Mouse (Mus musculus) left cerebral cortex, adult 2 months (tissue): ENCODE results near the gene Mtch1. TPM values are rescaled to one million over a fixed set of nuclear protein-coding genes. Genes with fewer than 3 reads are reported as not detected.

ENCODE experiments used
- DNase-seq, 2 experiments: peaks; one replicate each; pipeline ENCODE4 v3.0.0; 2021 to 2022; ENCODE audit warnings: low spot score in 2 of 2, mixed read lengths in 1 of 2; ENCODE audit errors: extremely low spot score in 1 of 2
- H3K27ac ChIP-seq: fragments of 200-600 bp; 2 replicates; pipeline ENCODE4 v1.8.1; 2022
- H3K4me3 ChIP-seq: fragments of 200-600 bp; 2 replicates; pipeline ENCODE4 v1.8.1; 2022
- CTCF ChIP-seq: fragments of 200-600 bp; IDR thresholded peaks from 2 replicates; pipeline ENCODE4 v1.8.1; 2022; ENCODE audit warnings: antibody characterized with exemption, mild to moderate bottlenecking, moderate library complexity
- intact Hi-C: fragments of 180-260 bp; cut with DNase I; formaldehyde crosslinking; loops from one replicate; pipeline ENCODE4 v1.15.1; 2025
- total RNA-seq, 2 experiments: library from RNA; stranded (reverse); gene quantifications; 2 replicates each; pipeline ENCODE4 v1.2.3; 2021

The Mtch1 gene
- total RNA-seq, 2 experiments from 2014 or later, result 537 to 552 TPM

GRCm38 (mm10) chr17:29301421-29301820 lies 46.3 kb downstream of the Mtch1 start:
- intact Hi-C loops, result no loop called here
- no peak for DNase-seq
- H3K27ac ChIP-seq, result peak overlapping the region; percentile 61

DNA sequence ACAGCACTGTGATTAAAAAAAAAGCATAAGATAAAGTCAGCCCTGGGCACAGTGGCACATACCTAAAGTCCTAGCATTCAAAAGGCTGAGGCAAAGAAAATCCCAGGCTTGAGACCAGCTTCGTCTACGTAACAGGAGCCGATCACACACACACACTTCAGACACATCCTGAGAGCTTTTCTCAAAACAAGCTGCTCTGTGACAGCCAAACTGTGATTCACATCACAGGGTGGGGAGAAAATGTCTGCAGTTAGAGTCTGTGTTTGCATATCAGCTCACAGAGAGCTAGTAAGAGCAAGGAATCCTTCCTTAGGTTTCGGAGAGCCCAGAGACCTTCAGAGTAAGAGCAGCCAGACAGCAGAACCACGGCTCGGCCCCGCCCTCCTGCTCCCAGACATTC lies 46.8 kb downstream of the Mtch1 start:
- no peak for TF ChIP-seq CTCF
- intact Hi-C loops, result no loop called here
- DNase-seq, result no peak
- Histone ChIP-seq H3K27ac (peak overlapping the region; percentile 61), H3K4me3 (no peak overlapping the region)

More at GRCm38 (mm10) chr17:29301421-29301820, 46.3 kb downstream of the Mtch1 start:
- no peak overlapping the region for H3K4me3 ChIP-seq
- TF ChIP-seq CTCF, result no peak

GRCm38 (mm10) chr17:29299282-29299681 lies 48.5 kb downstream of the Mtch1 start:
- TF ChIP-seq CTCF, result no peak
- intact Hi-C loops, result no loop called here
- H3K27ac ChIP-seq, result no peak overlapping the region
- DNase-seq, result no peak
- no peak overlapping the region for H3K4me3 ChIP-seq

DNA sequence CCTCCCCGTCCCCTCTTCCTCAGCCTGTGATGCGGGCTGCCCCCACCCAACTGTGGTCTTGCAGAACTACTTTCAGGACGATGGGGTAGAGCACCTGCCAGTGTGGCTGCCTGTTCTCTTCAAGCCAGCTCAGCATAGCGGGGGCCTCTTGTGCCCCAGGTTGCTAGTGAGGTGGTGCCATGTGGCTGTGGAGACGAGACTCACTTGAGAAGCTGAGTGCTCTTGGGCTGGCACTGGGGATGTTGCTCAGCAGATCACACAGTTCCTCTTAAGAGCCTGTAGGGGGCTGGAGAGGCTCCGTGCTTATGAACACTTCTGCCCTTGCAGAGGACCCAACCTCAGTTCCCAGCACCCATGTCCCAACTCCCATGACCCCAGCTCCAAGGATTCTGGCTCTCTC lies 49.9 kb downstream of the Mtch1 start:
- no peak overlapping the region for H3K4me3 ChIP-seq
- DNase-seq, result no peak
- H3K27ac ChIP-seq, result no peak overlapping the region
- intact Hi-C loops, result no loop called here
- peak; percentile 9; the same call in 1 of the 2 replicates for TF ChIP-seq CTCF

DNA sequence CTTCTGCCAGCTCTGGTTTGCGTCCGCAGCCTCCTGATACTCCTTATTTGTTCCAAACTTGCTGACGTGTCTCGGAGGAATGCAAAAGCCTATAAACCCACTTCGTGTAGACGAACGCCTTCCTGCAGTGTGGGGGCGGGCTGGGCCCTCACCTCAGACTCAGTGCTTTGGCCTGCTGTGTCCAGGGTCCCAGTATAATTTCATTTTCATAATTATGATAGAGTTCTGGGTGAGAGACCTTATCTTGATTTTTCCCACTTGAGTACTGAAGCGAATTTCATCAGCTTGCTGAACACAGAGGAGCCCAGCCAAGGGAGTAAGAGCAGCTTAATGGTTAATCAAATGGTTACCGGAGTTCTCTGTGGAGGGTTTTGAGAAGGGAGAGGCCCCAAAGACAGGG lies 50.4 kb downstream of the Mtch1 start:
- no peak for TF ChIP-seq CTCF
- H3K27ac ChIP-seq, result no peak overlapping the region
- no peak overlapping the region for H3K4me3 ChIP-seq
- DNase-seq, result no peak
- intact Hi-C loops, result no loop called here

- no peak for DNase-seq
- Histone ChIP-seq H3K4me3 (no peak overlapping the region), H3K27ac (no peak overlapping the region)
- TF ChIP-seq CTCF, result no peak
- intact Hi-C loops, result no loop called here
Observed at GRCm38 (mm10) chr17:29295835-29296234, 51.9 kb downstream of the Mtch1 start.

DNA sequence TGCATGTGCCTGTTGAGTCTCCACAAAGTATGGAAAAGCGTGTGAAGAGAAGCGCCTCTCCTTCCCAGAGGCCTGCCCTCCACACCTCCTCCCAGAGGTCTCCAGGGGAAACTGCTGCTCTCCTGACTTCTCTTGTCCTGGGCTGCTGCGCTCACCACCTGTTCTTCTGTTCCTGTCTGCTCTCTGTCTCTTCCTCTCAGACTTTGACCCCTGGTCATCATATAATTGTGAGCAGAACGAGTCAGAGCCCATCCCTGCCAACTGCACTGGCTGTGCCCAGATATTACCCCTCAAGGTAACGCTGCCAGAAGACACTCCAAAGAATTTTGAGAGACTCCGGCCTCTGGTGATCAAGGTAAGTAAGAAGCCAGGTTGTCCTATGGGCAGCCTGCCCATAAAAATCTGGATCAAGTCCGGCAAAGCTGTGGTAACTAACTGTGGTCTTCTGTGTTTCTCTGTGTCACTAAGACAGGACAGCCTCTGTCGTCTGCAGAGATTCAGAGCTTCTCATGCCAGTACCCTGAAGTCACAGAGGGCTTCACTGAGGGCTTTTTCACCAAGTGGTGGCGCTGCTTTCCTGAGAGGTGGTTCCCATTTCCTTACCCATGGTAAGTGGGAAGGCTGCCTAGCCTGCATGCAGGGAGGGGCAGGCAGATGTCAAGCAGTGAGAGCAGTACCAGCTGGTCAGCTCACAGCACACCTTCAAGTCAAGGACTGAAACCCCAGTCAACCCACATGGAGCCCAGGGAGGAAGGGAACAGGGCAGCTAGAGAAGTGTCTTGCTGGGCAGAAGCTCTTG lies 53.7 kb downstream of the Mtch1 start:
- Histone ChIP-seq H3K4me3 (no peak overlapping the region), H3K27ac (no peak overlapping the region)
- TF ChIP-seq CTCF, result peak; percentile 8; the same call in 1 of the 2 replicates
- DNase-seq, result no peak
- intact Hi-C loops, result no loop called here

DNA sequence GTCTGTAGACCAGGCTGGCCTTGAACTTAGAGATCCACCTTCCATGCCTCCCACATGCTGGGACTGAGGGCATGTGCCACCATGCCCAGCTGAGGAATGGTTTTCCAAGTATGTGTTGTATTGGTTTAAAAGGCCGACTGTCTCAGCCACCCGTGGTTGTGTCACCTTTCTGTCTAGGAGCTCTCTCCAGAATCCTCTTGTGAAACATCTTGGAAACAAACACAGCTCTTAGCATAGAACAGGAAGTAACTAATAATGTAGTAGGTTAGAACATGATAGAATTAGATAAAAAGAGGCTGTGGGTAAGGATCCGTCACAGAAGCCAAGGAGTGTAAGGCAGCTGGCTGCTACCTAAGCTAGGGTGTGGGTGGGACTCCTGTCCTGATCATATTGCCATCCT lies 54.7 kb downstream of the Mtch1 start:
- TF ChIP-seq CTCF, result no peak
- Histone ChIP-seq H3K4me3 (no peak overlapping the region), H3K27ac (no peak overlapping the region)
- intact Hi-C loops, result no loop called here
- no peak for DNase-seq

DNA sequence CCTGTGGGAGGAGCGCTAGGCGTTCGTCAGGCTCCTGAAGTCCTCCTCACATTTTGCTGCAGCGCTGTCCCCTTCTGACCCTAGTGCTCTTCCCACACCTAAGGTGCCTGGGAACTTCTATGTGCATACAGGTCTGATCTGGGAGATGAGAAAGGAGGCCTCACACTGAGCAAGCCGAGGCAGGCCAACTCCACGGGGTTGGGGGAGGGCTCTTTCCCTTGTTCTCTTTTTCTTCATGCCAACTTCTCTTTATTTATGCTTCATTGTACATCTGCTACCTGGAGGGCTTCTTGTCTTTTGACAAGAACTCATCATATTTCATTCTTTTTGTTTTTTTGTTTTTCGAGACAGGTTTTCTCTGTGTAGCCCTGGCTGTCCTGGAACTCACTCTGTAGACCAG lies 55.9 kb downstream of the Mtch1 start:
- intact Hi-C loops, result no loop called here
- Histone ChIP-seq H3K27ac (no peak overlapping the region), H3K4me3 (no peak overlapping the region)
- TF ChIP-seq CTCF, result no peak
- DNase-seq, result no peak

- H3K4me3 ChIP-seq, result no peak overlapping the region
- no peak for TF ChIP-seq CTCF
- intact Hi-C loops, result no loop called here
- DNase-seq, result no peak
- no peak overlapping the region for H3K27ac ChIP-seq
Observed at GRCm38 (mm10) chr17:29282216-29282952, 65.3 kb downstream of the Mtch1 start.

Other genes with a start within 250 kb of the Mtch1 start
- under 1 TPM in 1 of 2 experiments, not detected in 1; 0.32 TPM for gene Rab44, start 233.8 kb downstream of the Mtch1 start, total RNA-seq
- 100 to 1,000 TPM; 141 to 148 TPM for gene Cpne5, start 109.8 kb downstream of the Mtch1 start, total RNA-seq
- 10 to 100 TPM; 19.8 to 20.0 TPM for gene Ppil1, start 83.7 kb downstream of the Mtch1 start, total RNA-seq
- gene BC004004, start 79.1 kb downstream of the Mtch1 start, total RNA-seq, result 10 to 100 TPM; 78.9 to 85.0 TPM
- gene Pi16, start 30.3 kb downstream of the Mtch1 start, total RNA-seq, result 1 to 10 TPM; 1.2 to 1.4 TPM
- 1 to 10 TPM; 5.4 to 7.4 TPM for gene Fgd2, start 13.0 kb upstream of the Mtch1 start, total RNA-seq
- 10 to 100 TPM in 1 of 2 experiments, 1 to 10 TPM in 1; 9.2 to 13.6 TPM for gene Pim1, start 142.8 kb upstream of the Mtch1 start, total RNA-seq
- gene Gm17657, start 201.7 kb upstream of the Mtch1 start, total RNA-seq, result not detected
- gene Tbc1d22b, start 201.9 kb upstream of the Mtch1 start, total RNA-seq, result 10 to 100 TPM; 39.7 to 40.8 TPM
- not detected for gene Tmem217, start 204.5 kb upstream of the Mtch1 start, total RNA-seq